Mouse (Mus musculus) limb, embryonic 12.5 days (tissue): ENCODE measurements around the gene Gm19410. TPM values are rescaled to one million over a fixed set of nuclear protein-coding genes. Genes with fewer than 3 reads are reported as not detected.
A peak's percentile ranks its signal among the peaks of the same experiment; 100 is the strongest.

Experiments used
- ATAC-seq: fragments of 200-750 bp; cut with Nextera tagmentation; 2 replicates; pipeline ENCODE4 v1.8.0; 2017; ENCODE audit warnings: low read depth, moderate TSS enrichment; ENCODE audit not compliant: insufficient number of reproducible peaks, insufficient read depth, low FRiP score, low TSS enrichment
- H3K27ac ChIP-seq: fragments of 300-500 bp; sonication (generic); 2 replicates; pipeline ENCODE4 v1.5.1; 2016; ENCODE audit warnings: mild to moderate bottlenecking, moderate library complexity
- H3K27me3 ChIP-seq: fragments of 300-500 bp; sonication (generic); 2 replicates; pipeline ENCODE4 v1.6.1; 2016; ENCODE audit warnings: mild to moderate bottlenecking, moderate library complexity
- H3K36me3 ChIP-seq: fragments of 300-500 bp; sonication (generic); 2 replicates; pipeline ENCODE4 v1.6.1; 2016; ENCODE audit warnings: mild to moderate bottlenecking, moderate library complexity
- H3K4me1 ChIP-seq: fragments of 300-500 bp; sonication (generic); replicated peaks from 2 replicates; pipeline ENCODE4 v1.6.1; 2016
- H3K4me2 ChIP-seq: fragments of 300-500 bp; sonication (generic); 2 replicates; pipeline ENCODE4 v1.6.1; 2016; ENCODE audit warnings: mild to moderate bottlenecking, moderate library complexity
- H3K4me3 ChIP-seq: fragments of 300-500 bp; sonication (generic); replicated peaks from 2 replicates; pipeline ENCODE4 v1.5.1; 2016; ENCODE audit warnings: mild to moderate bottlenecking
- H3K9ac ChIP-seq: fragments of 300-500 bp; sonication (generic); replicated peaks from 2 replicates; pipeline ENCODE4 v1.6.1; 2016; ENCODE audit warnings: mild to moderate bottlenecking, moderate library complexity
- H3K9me3 ChIP-seq: fragments of 300-500 bp; sonication (generic); 2 replicates; pipeline ENCODE4 v1.6.1; 2016; ENCODE audit warnings: mild to moderate bottlenecking, moderate library complexity
- WGBS: fragments of 180-500 bp; shearing (Covaris S2); methylation state at CpG from one replicate; pipeline ENCODE4 v1.1.7; 2016; 5-methylcytosine and 5-hydroxymethylcytosine counted together
- microRNA-seq: library from miRNA; unstranded; fragments of <30 nt; microRNA quantifications from one replicate; pipeline ENCODE4, GENCODE M21; 2017
- polyA plus RNA-seq: library from polyadenylated mRNA; unstranded; fragments of >200 nt; fragmentation: Nextera tagmentation; extraction: Ambion mirVana; gene quantifications from 2 replicates; pipeline ENCODE4 v1.2.1, GENCODE M21; 2016

Gm19410 gene
- 0.11 and 0.12 TPM in 2 replicates for polyA plus RNA-seq

GRCm38 (mm10) chr8:35765499-35766193 lies at the start of gene Gm19410:
TSS of gene Gm19410 (plus strand) at chr8:35765790.
- Histone ChIP-seq H3K4me2 (peak within 1 kb of the TSS; percentile 83), H3K27me3 (peaks cover 40% of the 10 kb centered on the region), H3K4me3 (peak within 1 kb of the TSS; percentile 47), H3K9ac (0 out of 2 replicates have a peak within 1 kb of the TSS, but pooled peaks have one; percentile 31), H3K27ac (no peak within 1 kb of the TSS), H3K4me1 (peaks cover 10% of the 10 kb centered on the region; the same call in 1 of the 2 replicates), H3K36me3 (no peaks in the 10 kb centered on the region), H3K9me3 (no peaks in the 10 kb centered on the region)
- no peak for ATAC-seq
- WGBS = under 1% methylated on average over 35 of the region's 35 CpGs

GRCm38 (mm10) chr8:35730776-35731175 lies 34.8 kb upstream of the Gm19410 start:
- no peaks in the 10 kb centered on the region for H3K4me1 ChIP-seq
- H3K27me3 ChIP-seq = no peaks in the 10 kb centered on the region
- H3K4me2 ChIP-seq = no peak overlapping the region
- no peak overlapping the region for H3K9ac ChIP-seq
- H3K27ac ChIP-seq = no peak overlapping the region
- no peak overlapping the region for H3K4me3 ChIP-seq
- no peaks in the 10 kb centered on the region for H3K36me3 ChIP-seq
- WGBS = 68% methylated on average over 3 of the region's 3 CpGs
- H3K9me3 ChIP-seq = no peaks in the 10 kb centered on the region
- ATAC-seq = no peak

- Histone ChIP-seq H3K4me2 (no peak overlapping the region), H3K9me3 (peaks cover 6% of the 10 kb centered on the region; the same call in 1 of the 2 replicates), H3K4me3 (no peak overlapping the region), H3K4me1 (no peaks in the 10 kb centered on the region), H3K9ac (no peak overlapping the region), H3K27ac (no peak overlapping the region), H3K36me3 (no peaks in the 10 kb centered on the region), H3K27me3 (no peaks in the 10 kb centered on the region)
- no peak for ATAC-seq
- WGBS = 84% methylated on average over 3 of the region's 3 CpGs
Observed at GRCm38 (mm10) chr8:35735438-35735837, 30.2 kb upstream of the Gm19410 start.

- H3K27ac ChIP-seq = no peak overlapping the region
- 92% methylated on average over 5 of the region's 5 CpGs for WGBS
Observed at GRCm38 (mm10) chr8:35756202-35756601, 9.4 kb upstream of the Gm19410 start.

GRCm38 (mm10) chr8:35765020-35765419 lies 570 bp upstream of the Gm19410 start:
- H3K9ac ChIP-seq = no peak overlapping the region
- peak overlapping the region; percentile 83 for H3K4me2 ChIP-seq
- H3K4me1 ChIP-seq = peaks cover 10% of the 10 kb centered on the region; the same call in 1 of the 2 replicates
- no peaks in the 10 kb centered on the region for H3K9me3 ChIP-seq
- WGBS = 4% methylated on average over 9 of the region's 9 CpGs
- no peak for ATAC-seq
- H3K27me3 ChIP-seq = peaks cover 41% of the 10 kb centered on the region
- H3K4me3 ChIP-seq = peak overlapping the region; percentile 47
- H3K36me3 ChIP-seq = no peaks in the 10 kb centered on the region
- no peak overlapping the region for H3K27ac ChIP-seq

More at GRCm38 (mm10) chr8:35756202-35756601, 9.4 kb upstream of the Gm19410 start:
- Histone ChIP-seq H3K36me3 (no peaks in the 10 kb centered on the region), H3K9me3 (no peaks in the 10 kb centered on the region), H3K4me2 (no peak overlapping the region), H3K9ac (no peak overlapping the region), H3K27me3 (0 out of 2 replicates have a peak, but pooled peaks cover 3% of the 10 kb centered on the region), H3K4me3 (no peak overlapping the region), H3K4me1 (no peaks in the 10 kb centered on the region)
- ATAC-seq = no peak

- H3K9me3 ChIP-seq = no peaks in the 10 kb centered on the region
- no peaks in the 10 kb centered on the region for H3K36me3 ChIP-seq
- 29% methylated on average over 7 of the region's 7 CpGs for WGBS
- H3K4me2 ChIP-seq = no peak overlapping the region
- H3K9ac ChIP-seq = no peak overlapping the region
- no peaks in the 10 kb centered on the region for H3K4me1 ChIP-seq
- H3K27me3 ChIP-seq = 0 out of 2 replicates have a peak, but pooled peaks cover 8% of the 10 kb centered on the region
- no peak overlapping the region for H3K4me3 ChIP-seq
- no peak for ATAC-seq
- H3K27ac ChIP-seq = no peak overlapping the region
Observed at GRCm38 (mm10) chr8:35773508-35773907, 7.9 kb downstream of the Gm19410 start.

Small RNA genes within 50 kb of the gene (microRNA-seq; reads per million reads assigned to microRNA genes)
- not detected for gene Gm44474
